Mouse (Mus musculus) heart, embryonic 10.5 days (tissue): ENCODE results near the gene Xylt1. TPM values are rescaled to one million over a fixed set of nuclear protein-coding genes. Genes with fewer than 3 reads are reported as not detected.

Source experiments
- DNase-seq: peaks from one replicate; pipeline ENCODE4 v3.0.0-alpha.2; 2017; ENCODE audit warnings: low spot score
- H3K27ac ChIP-seq: fragments of 300-500 bp; sonication (generic); 2 replicates; pipeline ENCODE4 v1.5.1; 2016; ENCODE audit warnings: mild to moderate bottlenecking
- H3K27me3 ChIP-seq: fragments of 300-500 bp; sonication (generic); 2 replicates; pipeline ENCODE4 v1.6.1; 2016; ENCODE audit warnings: mild to moderate bottlenecking; ENCODE audit not compliant: poor library complexity, insufficient read depth, severe bottlenecking
- H3K36me3 ChIP-seq: fragments of 300-500 bp; sonication (generic); 2 replicates; pipeline ENCODE4 v1.6.1; 2016; ENCODE audit warnings: mild to moderate bottlenecking, moderate library complexity
- H3K4me1 ChIP-seq: fragments of 300-500 bp; sonication (generic); 2 replicates; pipeline ENCODE4 v1.6.1; 2016; ENCODE audit warnings: mild to moderate bottlenecking
- H3K4me3 ChIP-seq: fragments of 300-500 bp; sonication (generic); 2 replicates; pipeline ENCODE4 v1.5.1; 2016; ENCODE audit warnings: mild to moderate bottlenecking, moderate library complexity
- H3K9me3 ChIP-seq: fragments of 300-500 bp; sonication (generic); 2 replicates; pipeline ENCODE4 v1.6.1; 2016; ENCODE audit warnings: mild to moderate bottlenecking, moderate library complexity
- WGBS: fragments of 180-500 bp; shearing (Covaris S2); methylation state at CpG from one replicate; pipeline ENCODE4 v1.1.7; 2016; 5-methylcytosine and 5-hydroxymethylcytosine counted together
- polyA plus RNA-seq: library from polyadenylated mRNA; unstranded; fragments of >200 nt; fragmentation: Nextera tagmentation; extraction: Ambion mirVana; gene quantifications from 2 replicates; pipeline ENCODE4 v1.2.1, GENCODE M21; 2016

Gene Xylt1
- polyA plus RNA-seq, 1 experiment from 2014 or later: 1.8 TPM

DNA sequence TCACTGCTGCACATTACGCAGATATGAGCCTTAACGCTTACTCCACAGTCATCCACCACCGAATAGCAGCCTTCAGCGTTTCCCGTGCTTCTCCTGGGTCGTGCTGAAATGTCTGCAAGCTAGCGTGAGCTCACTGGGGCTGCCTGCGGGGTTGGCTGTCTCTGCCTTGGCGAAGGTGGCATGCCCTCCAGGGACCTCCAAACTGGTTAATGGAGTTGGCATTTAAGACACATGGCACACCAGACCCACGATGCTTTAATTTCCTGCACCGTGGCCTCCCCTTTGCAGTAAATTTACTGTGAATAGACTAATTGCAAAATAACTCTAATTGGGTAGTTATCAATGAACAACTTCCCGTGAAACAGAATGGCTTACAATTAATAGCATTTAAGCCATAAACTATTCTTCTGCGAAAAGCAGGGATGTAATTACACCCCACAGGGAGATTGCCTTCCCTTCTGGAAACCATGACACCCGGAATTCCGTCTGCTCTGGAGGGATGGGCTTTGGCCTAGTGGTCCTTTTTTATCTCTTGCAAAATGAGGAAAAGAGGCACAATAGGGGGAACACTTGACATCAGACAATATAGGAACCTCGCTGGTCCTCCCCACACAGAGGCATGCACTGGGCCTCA, 170.3 kb downstream of the Xylt1 start:
- 80% methylated on average over 16 of the region's 16 CpGs for WGBS
- Histone ChIP-seq H3K36me3 (no peaks in the 10 kb centered on the region), H3K4me3 (no peak overlapping the region), H3K4me1 (peaks cover 15% of the 10 kb centered on the region), H3K27me3 (no peaks in the 10 kb centered on the region), H3K9me3 (no peaks in the 10 kb centered on the region), H3K27ac (no peak overlapping the region)
- DNase-seq: no peak

DNA sequence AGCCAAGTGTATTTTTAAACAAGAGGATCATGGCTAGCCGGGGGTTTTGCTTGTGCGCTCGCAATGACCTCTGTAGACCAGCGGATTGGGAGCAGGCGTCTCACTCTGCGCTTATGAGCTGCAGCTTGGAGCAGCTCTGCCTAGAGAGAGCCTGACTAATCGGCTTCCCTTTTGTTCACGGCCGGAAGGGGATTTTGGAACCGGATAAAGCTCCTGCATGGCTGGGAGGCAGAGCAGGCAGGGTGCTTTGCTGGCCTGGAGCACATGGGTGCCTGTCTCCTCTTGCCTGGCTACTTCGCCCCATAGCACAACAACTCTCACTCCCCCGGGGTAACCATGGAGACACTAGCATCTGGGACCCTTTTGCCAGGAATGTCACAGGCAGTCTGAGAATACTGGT, 172.4 kb downstream of the Xylt1 start:
- H3K4me3 ChIP-seq: no peak overlapping the region
- no peaks in the 10 kb centered on the region for H3K9me3 ChIP-seq
- no peaks in the 10 kb centered on the region for H3K27me3 ChIP-seq
- 55% methylated on average over 12 of the region's 12 CpGs for WGBS
- H3K4me1 ChIP-seq: peaks cover 19% of the 10 kb centered on the region
- no peak overlapping the region for H3K27ac ChIP-seq
- no peak for DNase-seq
- no peaks in the 10 kb centered on the region for H3K36me3 ChIP-seq

- no peaks in the 10 kb centered on the region for H3K36me3 ChIP-seq
- H3K27ac ChIP-seq: no peak overlapping the region
- no peak overlapping the region for H3K4me3 ChIP-seq
- no peaks in the 10 kb centered on the region for H3K27me3 ChIP-seq
- DNase-seq: no peak
- 58% methylated on average over 2 of the region's 2 CpGs for WGBS
- H3K9me3 ChIP-seq: no peaks in the 10 kb centered on the region
- H3K4me1 ChIP-seq: peaks cover 19% of the 10 kb centered on the region
These were observed 175.0 kb downstream of the Xylt1 start for GRCm38 (mm10) chr7:117555735-117556134.

- DNase-seq: no peak
- Histone ChIP-seq H3K36me3 (no peaks in the 10 kb centered on the region), H3K4me1 (peaks cover 14% of the 10 kb centered on the region), H3K4me3 (no peak overlapping the region), H3K27ac (0 out of 2 replicates have a peak overlapping the region, but pooled peaks have one; percentile 22), H3K9me3 (no peaks in the 10 kb centered on the region), H3K27me3 (no peaks in the 10 kb centered on the region)
- WGBS: 78% methylated on average over 2 of the region's 2 CpGs
These were observed 177.4 kb downstream of the Xylt1 start for GRCm38 (mm10) chr7:117558166-117558565.

- 66% methylated on average over 3 of the region's 3 CpGs for WGBS
- Histone ChIP-seq H3K36me3 (no peaks in the 10 kb centered on the region), H3K27ac (no peak overlapping the region), H3K4me1 (peaks cover 11% of the 10 kb centered on the region), H3K4me3 (no peak overlapping the region), H3K9me3 (no peaks in the 10 kb centered on the region), H3K27me3 (no peaks in the 10 kb centered on the region)
- no peak for DNase-seq
These were observed 178.3 kb downstream of the Xylt1 start for GRCm38 (mm10) chr7:117559051-117559450.

DNA sequence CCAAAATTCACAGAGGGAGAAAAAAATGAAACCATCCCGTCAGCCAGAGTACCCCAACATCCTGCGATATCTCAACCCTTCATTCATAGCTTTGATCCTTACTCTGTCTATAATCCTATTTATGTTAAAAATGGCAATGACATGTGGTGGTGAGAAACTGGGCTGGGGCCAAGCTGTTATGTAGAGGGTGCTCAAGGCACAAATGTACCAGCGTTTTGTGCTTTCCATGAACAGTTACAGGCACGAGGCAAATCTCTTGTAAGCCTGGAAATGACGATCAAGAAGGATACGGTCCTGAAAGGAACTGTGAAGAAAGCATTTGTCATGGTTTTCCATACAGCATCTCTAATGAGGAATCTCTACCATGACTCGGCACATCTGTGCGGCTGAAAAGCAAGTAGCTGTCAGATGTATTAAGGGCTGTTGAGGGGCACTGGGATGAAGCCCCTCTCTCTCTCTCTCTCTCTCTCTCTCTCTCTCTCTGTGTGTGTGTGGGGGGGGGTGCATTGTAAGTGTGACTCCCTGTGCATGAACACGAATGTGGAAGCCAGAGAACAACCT, 183.2 kb downstream of the Xylt1 start:
- H3K9me3 ChIP-seq: no peaks in the 10 kb centered on the region
- H3K36me3 ChIP-seq: no peaks in the 10 kb centered on the region
- no peak overlapping the region for H3K27ac ChIP-seq
- 82% methylated on average over 9 of the region's 9 CpGs for WGBS
- no peak overlapping the region for H3K4me3 ChIP-seq
- H3K4me1 ChIP-seq: 0 out of 2 replicates have a peak, but pooled peaks cover 8% of the 10 kb centered on the region
- H3K27me3 ChIP-seq: no peaks in the 10 kb centered on the region
- no peak for DNase-seq

DNA sequence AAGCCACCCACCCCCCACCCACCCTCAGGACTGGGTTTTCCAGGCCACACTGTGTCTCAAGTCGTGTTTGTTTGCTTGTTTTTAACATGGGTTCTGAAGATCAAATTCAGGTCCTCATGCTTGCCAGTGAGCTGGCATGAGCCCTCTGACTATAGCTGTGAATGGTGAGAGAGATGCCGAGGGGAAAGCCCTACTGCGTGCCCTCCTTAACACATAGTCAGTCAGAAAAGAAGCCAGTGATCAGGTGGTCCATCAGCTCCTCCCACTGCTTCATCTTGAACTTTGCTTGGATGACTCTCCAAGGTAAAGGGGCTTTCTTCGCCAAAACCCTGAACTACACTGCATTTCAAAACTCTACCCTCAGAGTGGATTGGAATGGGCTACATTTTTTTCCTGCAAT, 183.8 kb downstream of the Xylt1 start:
- no peaks in the 10 kb centered on the region for H3K36me3 ChIP-seq
- no peak overlapping the region for H3K27ac ChIP-seq
- DNase-seq: no peak
- WGBS: 79% methylated on average over 4 of the region's 4 CpGs
- H3K9me3 ChIP-seq: no peaks in the 10 kb centered on the region
- no peaks in the 10 kb centered on the region for H3K27me3 ChIP-seq
- H3K4me3 ChIP-seq: no peak overlapping the region
- H3K4me1 ChIP-seq: 0 out of 2 replicates have a peak, but pooled peaks cover 8% of the 10 kb centered on the region

- H3K36me3 ChIP-seq: no peaks in the 10 kb centered on the region
- no peak for DNase-seq
- no peaks in the 10 kb centered on the region for H3K27me3 ChIP-seq
- WGBS: 65% methylated on average over 2 of the region's 2 CpGs
- 0 out of 2 replicates have a peak, but pooled peaks cover 8% of the 10 kb centered on the region for H3K4me1 ChIP-seq
- no peak overlapping the region for H3K4me3 ChIP-seq
- H3K27ac ChIP-seq: no peak overlapping the region
- no peaks in the 10 kb centered on the region for H3K9me3 ChIP-seq
These were observed 185.3 kb downstream of the Xylt1 start for GRCm38 (mm10) chr7:117566115-117566514.

DNA sequence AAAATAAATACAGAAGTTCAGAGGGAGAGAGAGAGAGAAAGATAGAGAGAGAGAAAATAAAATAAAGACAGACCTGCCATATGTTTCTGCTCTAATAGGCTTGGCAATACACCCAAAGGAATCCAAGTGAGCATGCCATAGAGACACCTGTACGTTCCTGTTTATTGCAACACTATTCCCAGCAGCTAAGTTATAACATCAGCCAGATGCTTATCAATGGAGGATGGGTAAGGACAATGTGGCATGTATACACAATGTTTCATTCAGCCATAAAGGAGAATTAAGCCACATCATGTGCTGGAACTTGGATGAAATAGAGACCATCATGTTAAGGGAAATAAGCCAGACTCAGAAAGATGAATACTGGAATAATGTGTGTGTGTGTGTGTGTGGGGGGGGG, 186.1 kb downstream of the Xylt1 start:
- 93% methylated on average over 1 of the region's 1 CpGs for WGBS
- no peak overlapping the region for H3K4me3 ChIP-seq

GRCm38 (mm10) chr7:117567252-117567651, 186.5 kb downstream of the Xylt1 start:
- no peaks in the 10 kb centered on the region for H3K27me3 ChIP-seq
- 0 out of 2 replicates have a peak, but pooled peaks cover 8% of the 10 kb centered on the region for H3K4me1 ChIP-seq
- H3K4me3 ChIP-seq: no peak overlapping the region
- H3K36me3 ChIP-seq: no peaks in the 10 kb centered on the region
- no peaks in the 10 kb centered on the region for H3K9me3 ChIP-seq
- no peak overlapping the region for H3K27ac ChIP-seq
- DNase-seq: no peak
- WGBS: 72% methylated on average over 5 of the region's 5 CpGs

More for the DNA sequence above, 186.1 kb downstream of the Xylt1 start:
- no peak for DNase-seq
- no peak overlapping the region for H3K27ac ChIP-seq
- H3K36me3 ChIP-seq: no peaks in the 10 kb centered on the region
- 0 out of 2 replicates have a peak, but pooled peaks cover 8% of the 10 kb centered on the region for H3K4me1 ChIP-seq
- H3K9me3 ChIP-seq: no peaks in the 10 kb centered on the region
- no peaks in the 10 kb centered on the region for H3K27me3 ChIP-seq

GRCm38 (mm10) chr7:117567653-117568340, 187.0 kb downstream of the Xylt1 start:
- Histone ChIP-seq H3K9me3 (no peaks in the 10 kb centered on the region), H3K4me1 (0 out of 2 replicates have a peak, but pooled peaks cover 8% of the 10 kb centered on the region), H3K27ac (no peak overlapping the region), H3K4me3 (no peak overlapping the region), H3K36me3 (no peaks in the 10 kb centered on the region), H3K27me3 (no peaks in the 10 kb centered on the region)
- WGBS: 65% methylated on average over 11 of the region's 11 CpGs
- DNase-seq: no peak

DNA sequence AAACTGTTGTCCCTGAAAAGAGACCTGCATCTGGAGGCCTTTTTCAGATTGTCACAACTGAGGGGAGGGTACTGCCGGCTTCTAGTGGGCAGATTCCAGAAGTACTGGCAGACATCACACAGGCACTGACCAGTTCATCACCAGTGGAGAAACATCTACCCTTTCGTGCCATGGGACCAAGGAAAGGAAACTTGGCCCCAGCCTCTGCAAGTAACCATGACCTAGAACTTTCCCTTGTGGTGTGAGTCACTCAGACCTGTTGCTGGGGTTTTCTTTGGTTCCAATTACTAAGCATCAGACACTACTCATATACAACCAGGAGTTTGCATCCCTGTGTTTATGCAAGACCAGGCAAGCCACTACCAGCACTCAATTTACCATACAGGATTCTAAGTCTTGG, 190.4 kb downstream of the Xylt1 start:
- H3K4me3 ChIP-seq: no peak overlapping the region
- no peak for DNase-seq
- no peaks in the 10 kb centered on the region for H3K27me3 ChIP-seq
- H3K9me3 ChIP-seq: no peaks in the 10 kb centered on the region
- 82% methylated on average over 2 of the region's 2 CpGs for WGBS
- no peak overlapping the region for H3K27ac ChIP-seq
- H3K4me1 ChIP-seq: 0 out of 2 replicates have a peak, but pooled peaks cover 8% of the 10 kb centered on the region
- H3K36me3 ChIP-seq: no peaks in the 10 kb centered on the region

GRCm38 (mm10) chr7:117571713-117572112, 190.9 kb downstream of the Xylt1 start:
- Histone ChIP-seq H3K4me1 (0 out of 2 replicates have a peak, but pooled peaks cover 8% of the 10 kb centered on the region), H3K27me3 (no peaks in the 10 kb centered on the region), H3K4me3 (no peak overlapping the region), H3K9me3 (no peaks in the 10 kb centered on the region), H3K36me3 (no peaks in the 10 kb centered on the region), H3K27ac (no peak overlapping the region)
- DNase-seq: no peak
- 82% methylated on average over 5 of the region's 5 CpGs for WGBS
